Mouse (Mus musculus) megakaryocyte, embryonic 14.5 days (primary cell): ENCODE measurements around the gene Scn3b.

Experiments used
- FLI1 ChIP-seq: IDR thresholded peaks from 2 replicates; pipeline ENCODE4 v1.6.1; 2012; ENCODE audit warnings: low read length, inconsistent platforms, mixed read lengths
- GATA1 ChIP-seq: IDR thresholded peaks from 3 replicates; pipeline ENCODE4 v1.6.1; 2012; ENCODE audit warnings: mixed read lengths, low read length, inconsistent platforms, borderline replicate concordance

DNA sequence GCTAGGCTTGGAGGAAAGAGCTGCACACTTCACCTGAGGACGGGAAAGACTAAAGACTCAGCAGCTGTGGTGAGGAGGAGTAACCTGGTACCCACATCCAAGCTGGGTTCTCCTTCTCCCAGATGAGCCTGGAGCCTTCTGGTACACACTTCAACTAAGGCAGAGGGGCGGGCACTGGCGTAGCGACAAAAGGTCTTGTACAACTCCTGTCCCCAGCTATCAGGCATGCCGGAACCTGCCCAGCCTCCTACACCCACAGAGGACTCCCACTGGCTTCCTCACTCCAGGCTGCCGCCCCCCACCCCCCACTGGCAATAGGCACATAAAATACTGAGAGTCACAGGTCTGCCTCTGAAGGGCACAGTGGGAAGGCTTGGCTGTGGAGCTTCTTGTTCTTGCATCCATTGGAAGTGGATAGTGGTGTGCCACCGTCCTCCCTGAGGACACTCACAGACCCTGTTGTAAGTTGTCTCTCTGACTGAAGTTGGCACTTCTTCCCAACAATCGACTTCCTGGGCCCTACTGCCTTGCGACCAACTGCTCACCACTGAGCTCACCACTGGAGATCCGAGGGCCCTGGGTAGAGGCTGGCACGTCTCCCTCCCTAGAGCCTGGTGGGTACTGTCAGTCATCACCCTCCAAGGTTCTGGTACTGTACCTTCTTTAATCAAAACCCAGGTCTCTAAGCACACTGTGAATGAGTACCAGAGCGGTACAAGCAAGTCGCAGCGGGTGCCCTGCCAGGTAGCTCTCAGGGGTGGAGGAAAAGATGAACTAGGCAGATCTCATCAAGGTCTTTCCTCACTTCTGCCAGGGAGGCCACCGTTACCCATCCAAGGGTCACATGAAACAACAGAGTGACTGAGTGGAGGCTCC, 62.6 kb downstream of the Scn3b start:
- no peak for TF ChIP-seq GATA1
- TF ChIP-seq FLI1, result no peak
